Mouse (Mus musculus) liver, postnatal 0 days (tissue): ENCODE data around the gene Rps6kb1.

Experiments used
- CTCF ChIP-seq: sonication (generic); IDR thresholded peaks from 2 replicates; pipeline ENCODE4 v1.5.1; 2016; ENCODE audit warnings: antibody characterized with exemption, low read depth
- EP300 ChIP-seq: IDR thresholded peaks from 2 replicates; pipeline ENCODE4 v1.6.1; 2016; ENCODE audit warnings: antibody characterized with exemption, low read depth, mild to moderate bottlenecking

DNA sequence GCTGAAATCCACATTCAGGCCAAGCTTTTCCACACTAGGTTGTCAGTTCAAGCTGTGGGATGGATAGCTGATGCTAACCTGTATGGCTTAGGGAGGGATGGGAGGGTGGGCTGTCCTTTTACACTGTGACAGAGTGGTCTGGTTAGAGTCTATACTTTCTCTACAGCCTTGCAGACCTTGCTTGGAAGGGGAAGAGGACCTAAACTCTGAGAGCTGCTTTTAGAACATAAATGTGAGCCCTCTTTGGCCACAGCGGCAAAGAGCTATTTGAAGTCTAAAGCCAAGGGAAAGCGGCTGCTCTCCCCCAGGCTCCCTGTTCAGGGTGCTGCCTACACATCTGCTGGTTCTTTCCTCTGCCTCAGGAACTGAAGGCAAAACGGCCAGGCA, 41.0 kb upstream of the Rps6kb1 start:
- TF ChIP-seq CTCF (no peak), EP300 (no peak)
